Mouse (Mus musculus): ENCODE measurements around the gene Moap1. TPM values are rescaled to one million over a fixed set of nuclear protein-coding genes. Genes with fewer than 3 reads are reported as not detected.
A peak's percentile ranks its signal among the peaks of the same experiment; 100 is the strongest.

Gene Moap1
- polyA plus RNA-seq, 1 experiment from 2014 or later, result 81.3 TPM

GRCm38 (mm10) chr12:102704457-102705198, 38.8 kb downstream of the Moap1 start, which contains the start of gene Itpk1:
TSS of gene Itpk1 (minus strand) at chr12:102704930.
- Histone ChIP-seq H3K4me2 (ENCODE audit: low read length) (peak within 1 kb of the TSS; percentile 85), H3K27me3 (replicated peaks; ENCODE audit: control insufficient read depth, insufficient read depth, low read length) (no peaks in the 10 kb centered on the region; the same call in 1 of the 2 replicates), H3K9ac (ENCODE audit: low read depth, low read length) (peak within 1 kb of the TSS; percentile 91), H3K4me1 (ENCODE audit: control insufficient read depth, insufficient read depth, low read depth, low read length) (peaks cover 28% of the 10 kb centered on the region), H3K36me3 (ENCODE audit: control insufficient read depth, insufficient read depth, low read length) (no peaks in the 10 kb centered on the region), H3K27ac (ENCODE audit: low read depth, low read length) (peak within 1 kb of the TSS; percentile 94), H3K9me3 (ENCODE audit: control insufficient read depth, low read length) (no peaks in the 10 kb centered on the region), H3K4me3 (ENCODE audit: low read length) (peak within 1 kb of the TSS; percentile 85)
- peak; percentile 85 for ATAC-seq
- under 1% methylated on average over 64 of the region's 105 CpGs for WGBS

- Histone ChIP-seq H3K27me3 (replicated peaks; ENCODE audit: control insufficient read depth, insufficient read depth, low read length) (no peaks in the 10 kb centered on the region; the same call in 1 of the 2 replicates), H3K9me3 (ENCODE audit: control insufficient read depth, low read length) (no peaks in the 10 kb centered on the region), H3K9ac (ENCODE audit: low read depth, low read length) (peak overlapping the region; percentile 91), H3K4me1 (ENCODE audit: control insufficient read depth, insufficient read depth, low read depth, low read length) (peaks cover 29% of the 10 kb centered on the region), H3K4me2 (ENCODE audit: low read length) (peak overlapping the region; percentile 85), H3K27ac (ENCODE audit: low read depth, low read length) (peak overlapping the region; percentile 75), H3K36me3 (ENCODE audit: control insufficient read depth, insufficient read depth, low read length) (no peaks in the 10 kb centered on the region), H3K4me3 (ENCODE audit: low read length) (peak overlapping the region; percentile 85)
- ATAC-seq, result peak; percentile 12
- WGBS, result 5% methylated on average over 17 of the region's 17 CpGs
These were observed 39.5 kb downstream of the Moap1 start for GRCm38 (mm10) chr12:102703921-102704408.

- H3K4me1 ChIP-seq (ENCODE audit: control insufficient read depth, insufficient read depth, low read depth, low read length), result peaks cover 33% of the 10 kb centered on the region
These were observed 40.0 kb downstream of the Moap1 start for GRCm38 (mm10) chr12:102703441-102703840.

GRCm38 (mm10) chr12:102703111-102703412, 40.4 kb downstream of the Moap1 start:
- Histone ChIP-seq H3K27ac (ENCODE audit: low read depth, low read length) (peak overlapping the region; percentile 63), H3K4me3 (ENCODE audit: low read length) (peak overlapping the region; percentile 85), H3K4me1 (ENCODE audit: control insufficient read depth, insufficient read depth, low read depth, low read length) (peaks cover 34% of the 10 kb centered on the region), H3K27me3 (replicated peaks; ENCODE audit: control insufficient read depth, insufficient read depth, low read length) (no peaks in the 10 kb centered on the region; the same call in 1 of the 2 replicates), H3K9me3 (ENCODE audit: control insufficient read depth, low read length) (no peaks in the 10 kb centered on the region), H3K9ac (ENCODE audit: low read depth, low read length) (peak overlapping the region; percentile 91), H3K36me3 (ENCODE audit: control insufficient read depth, insufficient read depth, low read length) (no peaks in the 10 kb centered on the region), H3K4me2 (ENCODE audit: low read length) (peak overlapping the region; percentile 85)
- ATAC-seq, result no peak
- WGBS, result 3% methylated on average over 4 of the region's 4 CpGs

More at GRCm38 (mm10) chr12:102703441-102703840, 40.0 kb downstream of the Moap1 start:
- Histone ChIP-seq H3K27me3 (replicated peaks; ENCODE audit: control insufficient read depth, insufficient read depth, low read length) (no peaks in the 10 kb centered on the region; the same call in 1 of the 2 replicates), H3K36me3 (ENCODE audit: control insufficient read depth, insufficient read depth, low read length) (no peaks in the 10 kb centered on the region), H3K9ac (ENCODE audit: low read depth, low read length) (peak overlapping the region; percentile 91), H3K27ac (ENCODE audit: low read depth, low read length) (peak overlapping the region; percentile 60; the same call in 1 of the 2 replicates), H3K4me2 (ENCODE audit: low read length) (peak overlapping the region; percentile 85), H3K4me3 (ENCODE audit: low read length) (peak overlapping the region; percentile 85), H3K9me3 (ENCODE audit: control insufficient read depth, low read length) (no peaks in the 10 kb centered on the region)
- ATAC-seq, result no peak; the same call in 1 of the 2 replicates
- 23% methylated on average over 6 of the region's 6 CpGs for WGBS

- Histone ChIP-seq H3K36me3 (ENCODE audit: control insufficient read depth, insufficient read depth, low read length) (no peaks in the 10 kb centered on the region), H3K9me3 (ENCODE audit: control insufficient read depth, low read length) (no peaks in the 10 kb centered on the region), H3K27ac (ENCODE audit: low read depth, low read length) (peak overlapping the region; percentile 63), H3K4me1 (ENCODE audit: control insufficient read depth, insufficient read depth, low read depth, low read length) (peaks cover 38% of the 10 kb centered on the region), H3K9ac (ENCODE audit: low read depth, low read length) (peak overlapping the region; percentile 47), H3K4me2 (ENCODE audit: low read length) (peak overlapping the region; percentile 85), H3K4me3 (ENCODE audit: low read length) (peak overlapping the region; percentile 85), H3K27me3 (replicated peaks; ENCODE audit: control insufficient read depth, insufficient read depth, low read length) (no peaks in the 10 kb centered on the region; the same call in 1 of the 2 replicates)
- no peak for ATAC-seq
- WGBS, result 7% methylated on average over 15 of the region's 15 CpGs
These were observed 40.9 kb downstream of the Moap1 start for GRCm38 (mm10) chr12:102702356-102703110.

- Histone ChIP-seq H3K9me3 (ENCODE audit: control insufficient read depth, low read length) (no peaks in the 10 kb centered on the region), H3K27me3 (replicated peaks; ENCODE audit: control insufficient read depth, insufficient read depth, low read length) (no peaks in the 10 kb centered on the region), H3K27ac (ENCODE audit: low read depth, low read length) (no peak overlapping the region), H3K4me3 (ENCODE audit: low read length) (no peak overlapping the region), H3K9ac (ENCODE audit: low read depth, low read length) (peak overlapping the region; percentile 13; the same call in 1 of the 2 replicates), H3K4me2 (ENCODE audit: low read length) (peak overlapping the region; percentile 85), H3K4me1 (ENCODE audit: control insufficient read depth, insufficient read depth, low read depth, low read length) (peaks cover 43% of the 10 kb centered on the region), H3K36me3 (ENCODE audit: control insufficient read depth, insufficient read depth, low read length) (no peaks in the 10 kb centered on the region)
- no peak for ATAC-seq
- 91% methylated on average over 5 of the region's 5 CpGs for WGBS
These were observed 41.7 kb downstream of the Moap1 start for GRCm38 (mm10) chr12:102701691-102702207.

- Histone ChIP-seq H3K4me2 (ENCODE audit: low read length) (no peak overlapping the region), H3K27me3 (replicated peaks; ENCODE audit: control insufficient read depth, insufficient read depth, low read length) (no peaks in the 10 kb centered on the region), H3K27ac (ENCODE audit: low read depth, low read length) (peak overlapping the region; percentile 13; the same call in 1 of the 2 replicates), H3K36me3 (ENCODE audit: control insufficient read depth, insufficient read depth, low read length) (no peaks in the 10 kb centered on the region), H3K4me1 (ENCODE audit: control insufficient read depth, insufficient read depth, low read depth, low read length) (peaks cover 46% of the 10 kb centered on the region), H3K9ac (ENCODE audit: low read depth, low read length) (no peak overlapping the region), H3K4me3 (ENCODE audit: low read length) (no peak overlapping the region), H3K9me3 (ENCODE audit: control insufficient read depth, low read length) (no peaks in the 10 kb centered on the region)
- ATAC-seq, result no peak
- WGBS, result 62% methylated on average over 12 of the region's 12 CpGs
These were observed 43.0 kb downstream of the Moap1 start for GRCm38 (mm10) chr12:102700453-102700852.

- Histone ChIP-seq H3K27ac (ENCODE audit: low read depth, low read length) (no peak overlapping the region), H3K36me3 (ENCODE audit: control insufficient read depth, insufficient read depth, low read length) (no peaks in the 10 kb centered on the region), H3K9me3 (ENCODE audit: control insufficient read depth, low read length) (no peaks in the 10 kb centered on the region), H3K9ac (ENCODE audit: low read depth, low read length) (no peak overlapping the region), H3K27me3 (replicated peaks; ENCODE audit: control insufficient read depth, insufficient read depth, low read length) (no peaks in the 10 kb centered on the region), H3K4me2 (ENCODE audit: low read length) (no peak overlapping the region), H3K4me1 (ENCODE audit: control insufficient read depth, insufficient read depth, low read depth, low read length) (peaks cover 48% of the 10 kb centered on the region), H3K4me3 (ENCODE audit: low read length) (no peak overlapping the region)
- ATAC-seq, result no peak
- WGBS, result 24% methylated on average over 1 of the region's 1 CpGs
These were observed 44.3 kb downstream of the Moap1 start for GRCm38 (mm10) chr12:102699156-102699555.

All from hindbrain, embryonic 16.5 days (tissue).